Comparison of ENCODE assay signal across 18 mouse cellular contexts in genomic region chr5:132654382-132654781, GRCm38 (mm10).
DNase-seq lines count a peak whose midpoint lies in the region; ATAC-seq lines count a peak whose summit lies in the region.
"Had no signal": no experiment of that assay in that cellular context is flagged by ENCODE, and none has a peak within 500 bp of the region (broad histone marks: within the 10 kb centered on the region; RNA-seq: fewer than 3 reads in every experiment).

No protein-coding gene starts in this region.

- 87% methylated on average over 7 of the region's 7 CpGs for WGBS in embryonic facial prominence, embryonic 13.5 days
- WGBS in embryonic facial prominence, embryonic 14.5 days = 74% methylated on average over 7 of the region's 7 CpGs
- WGBS in limb, embryonic 15.5 days = 78% methylated on average over 7 of the region's 7 CpGs

- peak; percentile 88 for DNase-seq in heart, adult 11 months
- no peak for DNase-seq in heart, postnatal 36 days
- DNase-seq in embryonic facial prominence, embryonic 14.5 days (ENCODE audit: low spot score) = no peak
- no peak for DNase-seq in layer of hippocampus, adult 18-20 months (ENCODE audit: low spot score in 2 of 2)
- DNase-seq: cerebellum, adult 11 months; cerebellum, adult 9-11 months had no signal

- intact Hi-C loops in heart, postnatal 36 days (cut with DNase I) = no loop called here

- peaks cover 9% of the 10 kb centered on the region for H3K4me1 ChIP-seq in embryonic facial prominence, embryonic 13.5 days
- H3K4me1 ChIP-seq in embryonic facial prominence, embryonic 14.5 days (ENCODE audit: control insufficient read depth, insufficient read depth, low read length) = peaks cover 6% of the 10 kb centered on the region; the same call in 1 of the 2 replicates
- peaks cover 4% of the 10 kb centered on the region; the same call in 1 of the 2 replicates for H3K4me1 ChIP-seq in limb, embryonic 15.5 days

- no peak overlapping the region for H3K4me3 ChIP-seq in embryonic facial prominence, embryonic 13.5 days
- no peak overlapping the region for H3K4me3 ChIP-seq in embryonic facial prominence, embryonic 14.5 days (ENCODE audit: low read depth, low read length)
- H3K4me3 ChIP-seq in limb, embryonic 15.5 days = no peak overlapping the region
- H3K4me3 ChIP-seq: forebrain, embryonic 10.5 days; forebrain, embryonic 13.5 days; heart, adult 2 months; heart, embryonic 10.5 days; heart, embryonic 13.5 days had no signal

- no peak overlapping the region for H3K4me2 ChIP-seq in embryonic facial prominence, embryonic 13.5 days
- H3K4me2 ChIP-seq in embryonic facial prominence, embryonic 14.5 days (ENCODE audit: low read depth, low read length) = no peak overlapping the region
- H3K4me2 ChIP-seq in limb, embryonic 15.5 days = no peak overlapping the region
- H3K4me2 ChIP-seq: forebrain, embryonic 13.5 days; heart, embryonic 13.5 days; hindbrain, embryonic 14.5 days had no signal

- no peaks in the 10 kb centered on the region for H3K27me3 ChIP-seq in embryonic facial prominence, embryonic 13.5 days
- H3K27me3 ChIP-seq in embryonic facial prominence, embryonic 14.5 days (replicated peaks; ENCODE audit: control insufficient read depth, insufficient read depth, low read length) = no peaks in the 10 kb centered on the region
- no peaks in the 10 kb centered on the region for H3K27me3 ChIP-seq in limb, embryonic 15.5 days
- H3K27me3 ChIP-seq: heart, embryonic 13.5 days had no signal

- H3K9me3 ChIP-seq in embryonic facial prominence, embryonic 13.5 days = 0 out of 2 replicates have a peak, but pooled peaks cover 2% of the 10 kb centered on the region
- H3K9me3 ChIP-seq in embryonic facial prominence, embryonic 14.5 days (ENCODE audit: control insufficient read depth, low read length) = peaks cover 12% of the 10 kb centered on the region; the same call in 1 of the 2 replicates
- no peaks in the 10 kb centered on the region for H3K9me3 ChIP-seq in limb, embryonic 15.5 days
- H3K9me3 ChIP-seq: forebrain, embryonic 13.5 days had no signal

- H3K27ac ChIP-seq in embryonic facial prominence, embryonic 13.5 days = no peak overlapping the region
- no peak overlapping the region for H3K27ac ChIP-seq in embryonic facial prominence, embryonic 14.5 days (replicated peaks; ENCODE audit: low read depth, low read length)
- no peak overlapping the region for H3K27ac ChIP-seq in limb, embryonic 15.5 days
- H3K27ac ChIP-seq: forebrain, embryonic 10.5 days; forebrain, embryonic 13.5 days; heart, adult 2 months; heart, embryonic 10.5 days; heart, embryonic 13.5 days; hindbrain, embryonic 14.5 days; hindbrain, postnatal 0 days had no signal

- no peaks in the 10 kb centered on the region for H3K36me3 ChIP-seq in embryonic facial prominence, embryonic 13.5 days
- no peaks in the 10 kb centered on the region for H3K36me3 ChIP-seq in embryonic facial prominence, embryonic 14.5 days (ENCODE audit: control insufficient read depth, insufficient read depth, low read length)
- H3K36me3 ChIP-seq in limb, embryonic 15.5 days = no peaks in the 10 kb centered on the region
- H3K36me3 ChIP-seq: forebrain, embryonic 10.5 days; heart, embryonic 10.5 days; heart, embryonic 13.5 days had no signal

- ATAC-seq in embryonic facial prominence, embryonic 13.5 days (ENCODE audit: insufficient number of reproducible peaks, insufficient read depth, low FRiP score, low TSS enrichment, low read depth) = 0 out of 2 replicates have a peak, but pooled peaks have one; percentile 43
- peak; percentile 53; the same call in 1 of the 2 replicates for ATAC-seq in embryonic facial prominence, embryonic 14.5 days (ENCODE audit: low read depth)
- ATAC-seq in limb, embryonic 15.5 days (ENCODE audit: insufficient number of reproducible peaks, low FRiP score, low TSS enrichment, low read depth) = 0 out of 2 replicates have a peak, but pooled peaks have one; percentile 14
- ATAC-seq: CD4-positive, CD25-positive, alpha-beta regulatory T cell, adult 4 months; forebrain, embryonic 13.5 days; forebrain, embryonic 16.5 days; hindbrain, postnatal 0 days; inflammation-experienced regulatory T-cells, adult 6 months had no signal

- no peak overlapping the region for H3K9ac ChIP-seq in embryonic facial prominence, embryonic 13.5 days
- H3K9ac ChIP-seq in embryonic facial prominence, embryonic 14.5 days (ENCODE audit: low read depth, low read length) = no peak overlapping the region
- no peak overlapping the region for H3K9ac ChIP-seq in limb, embryonic 15.5 days
- H3K9ac ChIP-seq: forebrain, embryonic 13.5 days; heart, embryonic 13.5 days; hindbrain, embryonic 14.5 days had no signal
